Mouse (Mus musculus): ENCODE measurements at regions not wholly inside any gene's neighbourhood (a gene's known extent, or its start where the extent isn't known, plus 50 kb on each side); places are given as distances from the start of the nearest gene placed in this dataset.

DNA sequence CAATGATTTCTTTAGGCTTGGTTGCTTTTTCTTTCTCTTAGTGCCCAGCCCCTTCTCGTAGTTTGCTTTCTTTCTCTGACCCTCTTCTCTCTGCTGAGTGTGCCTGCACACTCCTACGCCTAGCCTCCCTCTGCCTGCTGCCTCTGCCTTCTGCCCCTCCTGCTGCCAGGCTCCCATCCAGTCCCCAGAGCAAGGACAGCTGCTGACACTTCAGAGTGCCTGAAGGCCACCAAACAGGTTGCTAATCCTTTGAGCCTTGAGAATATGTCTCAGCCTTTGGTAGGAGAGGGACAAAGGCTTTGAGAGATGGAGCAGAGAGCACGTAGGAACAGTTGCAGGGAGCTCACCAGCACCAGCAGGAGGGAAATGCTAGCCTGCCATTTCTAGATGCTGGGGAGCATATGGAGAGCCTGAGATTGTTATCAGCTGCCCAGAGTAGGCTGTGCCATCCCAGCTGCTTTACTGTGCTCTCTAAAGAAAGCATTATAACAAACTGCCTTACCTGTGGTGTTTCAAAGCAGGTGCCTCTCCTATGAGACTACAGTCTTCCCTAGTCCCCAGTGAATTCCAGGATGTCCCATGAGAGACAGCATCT is 103.0 kb upstream of the Arrdc4 start:
- no peak for DNase-seq (ENCODE audit: low spot score)

DNA sequence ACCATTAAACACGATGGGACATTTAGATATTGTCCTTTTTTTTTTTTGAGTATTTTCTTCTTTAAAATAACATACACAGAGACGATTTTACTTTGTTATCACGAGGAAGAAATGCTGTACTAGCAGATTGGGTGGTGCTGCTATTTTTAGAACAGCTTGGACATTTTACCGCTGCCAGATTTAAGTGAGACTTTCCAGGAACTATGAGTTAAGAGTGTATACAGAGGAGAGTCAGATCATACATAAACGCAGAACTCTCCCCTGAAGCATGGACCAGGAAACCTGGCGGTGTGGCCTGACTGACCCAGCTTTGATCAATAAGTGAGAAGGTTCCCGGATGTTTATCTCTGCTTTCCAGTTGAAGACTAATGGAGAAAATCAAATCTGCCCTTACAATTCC is 95.6 kb upstream of the Arrdc4 start:
- DNase-seq (ENCODE audit: low spot score) = no peak

DNA sequence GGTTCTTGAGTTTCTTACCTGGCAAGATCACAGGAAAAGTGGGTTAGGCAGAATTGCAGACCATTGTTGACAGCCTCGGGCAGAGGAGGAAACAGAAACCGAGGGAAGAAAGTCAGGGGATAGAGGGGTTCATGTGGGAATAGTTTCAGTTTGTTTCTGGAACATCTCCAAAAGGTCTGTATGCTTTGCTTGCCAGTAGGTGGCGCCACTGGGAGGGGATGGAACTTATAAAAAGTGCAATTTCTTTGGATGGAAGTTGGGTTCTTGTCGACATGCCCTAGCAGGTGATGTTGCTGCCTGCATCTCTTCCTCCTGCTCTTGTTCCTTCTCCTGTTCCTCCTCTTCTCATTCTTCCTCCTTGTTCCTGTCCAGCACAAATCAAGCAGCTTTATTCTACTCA is 94.3 kb upstream of the Arrdc4 start:
- peak; percentile 40 for DNase-seq (ENCODE audit: low spot score)

DNA sequence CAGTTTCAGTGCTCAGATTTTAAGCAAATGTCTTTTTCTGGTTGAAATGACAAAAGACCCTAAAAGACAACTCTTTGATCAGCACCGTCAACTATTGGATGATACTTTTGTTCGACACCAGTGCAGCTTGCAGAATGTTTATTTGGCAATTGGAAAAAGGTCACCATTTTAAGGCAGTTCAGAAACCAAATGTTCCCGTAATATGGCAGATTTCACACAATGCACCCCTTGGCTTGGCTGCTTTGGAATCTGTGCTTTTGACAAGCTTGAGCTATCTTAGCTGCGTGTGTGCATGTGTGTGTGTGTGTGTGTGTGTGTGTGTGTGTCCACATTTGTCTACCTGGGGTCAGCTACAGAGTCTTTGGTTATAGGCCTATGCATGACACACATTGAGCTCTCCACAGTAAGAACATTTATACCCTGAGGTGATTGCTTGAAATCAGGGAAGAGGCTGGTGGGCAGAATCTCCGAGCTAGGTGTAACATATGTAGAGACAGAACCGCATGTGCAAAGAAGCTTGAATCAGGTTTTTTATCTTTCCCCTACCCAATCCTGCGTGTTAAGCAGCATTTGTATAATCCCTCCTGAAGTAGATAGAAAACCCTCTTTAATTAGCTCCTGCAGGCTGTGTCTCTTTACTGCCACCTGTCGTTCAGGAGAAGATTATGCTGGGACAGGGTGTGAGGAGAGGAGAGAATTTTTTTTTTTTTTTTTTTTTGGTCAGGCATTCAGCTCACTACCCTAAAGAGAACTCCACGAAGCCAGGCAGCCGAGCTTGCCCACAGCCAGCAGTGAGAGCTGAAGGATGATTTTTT is 85.1 kb upstream of the Arrdc4 start:
- DNase-seq (ENCODE audit: low spot score) = peak; percentile 59

DNA sequence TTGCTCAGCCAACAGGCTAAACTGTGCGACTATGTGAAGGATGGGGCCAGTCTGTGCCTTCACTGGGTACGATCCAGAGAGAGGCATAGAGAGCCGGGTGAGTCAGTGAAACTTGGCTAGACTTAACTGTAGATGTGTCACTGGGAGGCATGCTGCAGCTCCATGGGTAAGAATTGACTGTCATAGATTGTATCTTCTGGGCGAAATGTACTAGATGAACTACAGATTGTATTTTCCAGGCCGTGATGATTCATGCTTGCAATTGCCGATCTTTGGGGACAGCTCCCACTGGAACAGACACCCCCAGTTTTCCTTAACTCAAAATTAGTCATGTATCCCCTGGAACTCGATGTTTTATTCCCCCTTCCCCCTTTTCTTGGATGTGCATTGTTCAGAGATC is 84.5 kb upstream of the Arrdc4 start:
- DNase-seq (ENCODE audit: low spot score) = no peak

DNA sequence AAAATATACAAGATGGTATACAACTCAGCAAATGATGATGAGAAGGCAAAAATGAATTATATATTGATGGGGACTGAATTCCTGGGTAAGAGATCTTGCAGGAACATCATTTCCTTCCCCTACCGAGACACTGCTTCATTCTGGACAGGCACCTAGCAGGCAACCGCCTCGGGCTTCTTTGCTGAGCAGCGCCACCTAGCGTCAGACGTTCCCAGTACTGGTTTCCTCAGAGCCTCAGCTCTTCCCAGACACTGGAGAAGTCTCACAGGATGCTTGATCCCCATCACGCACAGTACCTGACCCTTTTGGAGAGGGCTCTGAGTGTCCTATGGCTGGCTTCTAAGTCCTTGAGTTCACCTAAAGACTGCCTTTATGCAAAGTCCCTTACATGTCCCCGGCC is 80.8 kb upstream of the Arrdc4 start:
- peak; percentile 90 for DNase-seq (ENCODE audit: low spot score)

DNA sequence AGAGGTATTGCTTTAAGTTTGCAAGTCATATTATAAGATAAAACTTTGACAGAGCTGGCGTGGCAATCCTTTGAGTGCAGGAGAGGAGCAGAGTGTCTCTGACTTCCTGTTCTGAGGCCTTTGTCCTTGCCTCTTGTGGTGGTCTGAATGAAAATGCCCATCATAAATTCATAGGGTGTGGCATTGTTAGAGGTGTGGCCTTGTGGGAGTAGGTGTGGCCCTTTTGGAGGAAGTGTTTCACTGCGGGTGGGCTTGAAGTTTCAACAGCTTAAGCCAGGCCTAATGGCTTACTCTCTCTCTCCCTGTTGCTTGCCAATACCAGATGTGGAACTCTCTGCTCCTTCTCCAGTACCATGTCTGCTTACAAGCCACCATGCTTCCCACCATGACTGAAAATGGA is 75.4 kb upstream of the Arrdc4 start:
- DNase-seq (ENCODE audit: low spot score) = no peak

DNA sequence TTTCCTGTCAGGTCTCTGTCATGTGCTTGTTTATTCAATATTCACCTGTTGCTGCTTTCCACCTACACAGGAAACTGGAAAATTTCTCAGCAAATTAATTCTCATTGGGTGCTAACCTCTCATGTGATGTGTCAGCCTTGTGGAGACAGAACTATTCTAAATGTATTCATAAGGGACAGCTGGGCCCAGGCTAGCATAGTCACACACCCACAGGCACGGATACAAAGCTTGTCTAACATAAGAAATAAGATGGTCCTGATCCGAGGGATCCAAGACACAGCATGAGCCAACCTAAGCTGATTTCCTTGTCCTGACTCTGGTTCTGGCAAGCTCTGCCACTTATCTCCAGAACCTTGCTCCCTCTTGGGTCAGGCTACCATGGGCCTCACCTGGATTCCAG is 74.6 kb upstream of the Arrdc4 start:
- DNase-seq (ENCODE audit: low spot score) = no peak

DNA sequence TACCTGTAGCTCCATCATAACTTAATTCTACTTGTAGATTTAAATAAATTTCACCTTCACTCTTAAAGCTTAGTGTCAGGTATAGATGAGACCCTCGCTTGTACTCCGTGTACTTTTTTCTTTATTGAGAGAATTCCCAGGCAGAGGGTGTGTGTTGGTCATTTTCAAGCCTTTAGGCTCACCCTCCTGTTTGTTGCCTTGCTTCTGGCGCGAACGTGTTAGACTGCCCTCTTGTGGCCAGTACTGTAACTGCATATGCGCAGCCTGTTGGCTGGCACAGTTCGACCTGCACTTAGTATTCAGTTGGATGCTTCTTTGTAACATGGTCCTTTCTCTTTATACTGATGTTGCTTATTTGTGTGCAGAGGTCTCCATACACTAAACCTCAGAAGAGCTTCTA is 74.1 kb upstream of the Arrdc4 start:
- DNase-seq (ENCODE audit: low spot score) = peak; percentile 89

DNA sequence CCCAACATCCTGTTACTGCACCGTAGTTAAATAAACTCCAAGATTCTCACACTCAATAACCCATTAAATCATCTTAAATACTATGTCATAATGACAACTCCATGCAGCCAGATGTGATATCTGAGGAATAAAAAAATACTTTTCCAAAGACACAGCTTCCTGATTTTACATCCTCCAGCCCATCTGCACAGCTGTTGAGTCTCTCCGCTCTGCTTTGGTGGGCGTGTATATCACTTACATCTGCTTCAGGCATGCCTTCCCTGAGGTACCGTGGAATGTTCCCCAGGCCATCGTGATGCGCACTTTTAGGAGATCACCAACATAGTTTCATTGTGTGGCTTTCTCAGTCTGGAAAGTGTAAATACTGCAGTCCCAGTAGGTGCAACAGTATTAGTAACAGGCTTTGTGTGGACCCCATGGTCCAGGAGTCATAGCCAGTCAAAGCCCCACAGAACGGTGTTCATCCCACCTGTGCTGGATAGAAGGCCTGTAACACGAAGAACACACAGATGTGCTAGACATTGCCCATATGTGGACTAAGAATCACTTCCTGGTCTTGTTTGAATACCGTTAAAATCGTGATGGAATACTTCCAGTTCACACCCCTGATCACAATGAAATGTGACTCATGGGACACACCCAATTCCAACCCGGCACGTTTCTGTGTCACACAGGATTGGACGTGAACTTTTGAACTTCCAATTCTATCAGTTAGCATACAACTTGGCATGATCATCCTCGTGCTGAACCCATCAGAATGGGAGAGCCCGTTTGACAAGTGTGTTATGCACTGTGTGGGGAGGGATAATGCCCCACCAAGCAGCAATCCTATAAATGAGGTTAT is 66.0 kb upstream of the Arrdc4 start:
- DNase-seq (ENCODE audit: low spot score) = no peak

DNA sequence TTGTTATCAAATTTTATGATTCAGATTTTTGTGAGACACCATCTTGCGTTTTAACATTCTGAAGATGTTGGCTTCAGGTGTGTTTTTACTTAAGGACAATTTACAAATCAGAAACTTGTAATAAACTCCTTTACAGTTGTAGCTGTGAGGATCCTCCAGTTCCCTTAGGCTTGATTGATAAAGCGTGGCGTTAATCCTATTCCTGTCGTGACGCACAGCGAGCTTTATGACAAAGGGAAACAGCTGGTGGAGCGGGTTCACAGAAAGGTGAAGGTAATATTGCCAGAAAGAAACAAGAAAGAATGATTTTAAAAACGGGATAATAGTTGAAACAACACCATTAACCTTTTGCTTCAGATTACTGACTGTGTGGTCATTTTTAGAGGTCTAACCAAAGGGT is 60.7 kb upstream of the Arrdc4 start:
- DNase-seq (ENCODE audit: low spot score) = no peak
